Mouse (Mus musculus) midbrain, embryonic 13.5 days (tissue): ENCODE measurements around the gene Spryd3. TPM values are rescaled to one million over a fixed set of nuclear protein-coding genes. Genes with fewer than 3 reads are reported as not detected.

Experiments
- ATAC-seq: fragments of 200-750 bp; cut with Nextera tagmentation; 2 replicates; pipeline ENCODE4 v1.8.0; 2017; ENCODE audit warnings: mild to moderate bottlenecking, moderate TSS enrichment, moderate library complexity
- H3K27ac ChIP-seq: fragments of 300-500 bp; sonication (generic); 2 replicates; pipeline ENCODE4 v1.5.1; 2015; ENCODE audit warnings: inconsistent platforms, mild to moderate bottlenecking, moderate library complexity
- H3K27me3 ChIP-seq: fragments of 300-500 bp; sonication (generic); 2 replicates; pipeline ENCODE4 v1.6.1; 2015; ENCODE audit warnings: mild to moderate bottlenecking, inconsistent platforms
- H3K36me3 ChIP-seq: fragments of 300-500 bp; sonication (generic); 2 replicates; pipeline ENCODE4 v1.6.1; 2015; ENCODE audit warnings: mild to moderate bottlenecking, inconsistent platforms
- H3K4me1 ChIP-seq: fragments of 300-500 bp; sonication (generic); replicated peaks from 2 replicates; pipeline ENCODE4 v1.6.1; 2015; ENCODE audit warnings: inconsistent platforms
- H3K4me2 ChIP-seq: fragments of 300-500 bp; sonication (generic); replicated peaks from 2 replicates; pipeline ENCODE4 v1.6.1; 2015; ENCODE audit warnings: moderate library complexity, mild to moderate bottlenecking, inconsistent platforms
- H3K4me3 ChIP-seq: fragments of 300-500 bp; sonication (generic); replicated peaks from 2 replicates; pipeline ENCODE4 v1.5.1; 2015; ENCODE audit warnings: mild to moderate bottlenecking, inconsistent platforms
- H3K9ac ChIP-seq: fragments of 300-500 bp; sonication (generic); replicated peaks from 2 replicates; pipeline ENCODE4 v1.6.1; 2015; ENCODE audit warnings: mild to moderate bottlenecking, inconsistent platforms
- H3K9me3 ChIP-seq: fragments of 300-500 bp; sonication (generic); 2 replicates; pipeline ENCODE4 v1.6.1; 2016; ENCODE audit warnings: mild to moderate bottlenecking, inconsistent platforms
- WGBS: fragments of 180-500 bp; shearing (Covaris S2); methylation state at CpG from one replicate; pipeline ENCODE4 v1.1.7; 2015; 5-methylcytosine and 5-hydroxymethylcytosine counted together
- polyA plus RNA-seq: library from polyadenylated mRNA; unstranded; fragments of >200 nt; fragmentation: Nextera tagmentation; extraction: Ambion mirVana; gene quantifications from 2 replicates; pipeline ENCODE4 v1.2.1, GENCODE M21; 2015

Spryd3 gene
- polyA plus RNA-seq, 1 experiment from 2014 or later = 38.5 TPM

GRCm38 (mm10) chr15:102074070-102074731, 61.8 kb downstream of the Spryd3 start:
- Histone ChIP-seq H3K4me1 (peaks cover 25% of the 10 kb centered on the region), H3K9ac (peak overlapping the region; percentile 90), H3K4me3 (peak overlapping the region; percentile 74), H3K9me3 (no peaks in the 10 kb centered on the region), H3K4me2 (peak overlapping the region; percentile 94), H3K27ac (peak overlapping the region; percentile 97), H3K36me3 (no peaks in the 10 kb centered on the region), H3K27me3 (peaks cover 8% of the 10 kb centered on the region; the same call in 1 of the 2 replicates)
- WGBS = under 1% methylated on average over 57 of the region's 57 CpGs
- ATAC-seq = peak; percentile 53

GRCm38 (mm10) chr15:102073559-102074069, 62.4 kb downstream of the Spryd3 start, which contains the start of gene Eif4b:
Gene Eif4b (plus strand): TSS chr15:102073773.
- Histone ChIP-seq H3K4me1 (peaks cover 25% of the 10 kb centered on the region), H3K9ac (peak within 1 kb of the TSS; percentile 90), H3K4me2 (peak within 1 kb of the TSS; percentile 94), H3K36me3 (no peaks in the 10 kb centered on the region), H3K4me3 (peak within 1 kb of the TSS; percentile 74), H3K9me3 (no peaks in the 10 kb centered on the region), H3K27me3 (peaks cover 11% of the 10 kb centered on the region; the same call in 1 of the 2 replicates), H3K27ac (peak within 1 kb of the TSS; percentile 97)
- under 1% methylated on average over 58 of the region's 58 CpGs for WGBS
- peak; percentile 93 for ATAC-seq

DNA sequence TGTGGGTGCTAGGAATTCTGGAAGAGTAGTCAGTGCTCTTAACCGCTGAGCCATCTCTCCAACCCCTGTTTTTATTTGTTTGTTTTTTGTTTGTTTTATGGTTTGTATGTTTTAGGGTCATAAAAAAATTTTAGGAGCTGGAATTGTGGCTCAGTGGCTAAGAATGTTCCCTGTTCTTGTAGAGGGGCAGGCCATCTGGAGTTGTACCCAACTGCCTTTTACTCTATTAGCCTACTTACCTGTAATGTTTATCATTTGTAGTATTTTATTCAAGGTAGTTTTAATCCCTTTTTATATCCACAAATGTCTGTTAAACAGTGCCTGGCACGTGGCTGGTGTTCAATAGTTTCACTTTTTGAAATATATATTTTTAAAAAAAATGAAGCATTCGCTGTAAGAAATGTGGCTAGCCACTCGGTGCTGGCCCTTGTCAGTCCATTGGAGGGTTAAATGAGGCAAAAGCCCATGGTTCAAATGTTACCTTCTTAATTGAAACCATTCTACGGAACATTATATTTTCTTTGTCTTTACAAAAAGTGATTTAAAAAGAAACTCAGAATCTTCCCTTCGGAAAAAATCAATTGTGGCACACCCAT, 63.0 kb downstream of the Spryd3 start:
- Histone ChIP-seq H3K4me2 (peak overlapping the region; percentile 44), H3K27me3 (peaks cover 11% of the 10 kb centered on the region; the same call in 1 of the 2 replicates), H3K9ac (peak overlapping the region; percentile 53), H3K36me3 (no peaks in the 10 kb centered on the region), H3K9me3 (no peaks in the 10 kb centered on the region), H3K4me3 (peak overlapping the region; percentile 74), H3K27ac (peak overlapping the region; percentile 97), H3K4me1 (peaks cover 25% of the 10 kb centered on the region)
- peak; percentile 55 for ATAC-seq
- WGBS = 17% methylated on average over 6 of the region's 6 CpGs

- Histone ChIP-seq H3K4me3 (no peak overlapping the region), H3K9me3 (no peaks in the 10 kb centered on the region), H3K36me3 (no peaks in the 10 kb centered on the region), H3K9ac (no peak overlapping the region), H3K27ac (no peak overlapping the region), H3K4me1 (peaks cover 18% of the 10 kb centered on the region), H3K27me3 (peaks cover 29% of the 10 kb centered on the region), H3K4me2 (no peak overlapping the region)
- no peak for ATAC-seq
- WGBS = 73% methylated on average over 13 of the region's 13 CpGs
Measured at GRCm38 (mm10) chr15:102070476-102071467, 65.3 kb downstream of the Spryd3 start.

Other genes starting within 250 kb of the Spryd3 start
- gene Krt76, start 243.3 kb downstream of the Spryd3 start, polyA plus RNA-seq = not detected in 2 replicates
- 0.26 TPM in 1 of 2 replicates, not detected in the other for gene Krt4, start 211.5 kb downstream of the Spryd3 start, polyA plus RNA-seq
- gene Krt79, start 195.9 kb downstream of the Spryd3 start, polyA plus RNA-seq = 0.15 TPM in 1 of 2 replicates, not detected in the other
- gene Krt78, start 181.9 kb downstream of the Spryd3 start, polyA plus RNA-seq = not detected in 2 replicates
- 1.1 and 1.6 TPM in 2 replicates for gene Krt8, start 131.8 kb downstream of the Spryd3 start, polyA plus RNA-seq
- 1.2 and 2.5 TPM in 2 replicates for gene Krt18, start 108.1 kb downstream of the Spryd3 start, polyA plus RNA-seq
- 89.9 and 91.2 TPM in 2 replicates for gene Eif4b, start 62.5 kb downstream of the Spryd3 start, polyA plus RNA-seq
- 6.1 and 6.9 TPM in 2 replicates for gene Tns2, start 35.8 kb downstream of the Spryd3 start, polyA plus RNA-seq
- 0.72 and 0.81 TPM in 2 replicates for gene Igfbp6, start 8.1 kb upstream of the Spryd3 start, polyA plus RNA-seq
- gene Soat2, start 14.3 kb upstream of the Spryd3 start, polyA plus RNA-seq = not detected in 2 replicates
- gene Zfp740, start 67.0 kb upstream of the Spryd3 start, polyA plus RNA-seq = 81.1 and 83.0 TPM in 2 replicates
- gene Csad, start 68.5 kb upstream of the Spryd3 start, polyA plus RNA-seq = 37.9 and 40.2 TPM in 2 replicates
- 0.71 and 0.82 TPM in 2 replicates for gene Itgb7, start 95.7 kb upstream of the Spryd3 start, polyA plus RNA-seq
- 2.7 and 3.4 TPM in 2 replicates for gene Rarg, start 121.3 kb upstream of the Spryd3 start, polyA plus RNA-seq
- gene Gm9918, start 134.3 kb upstream of the Spryd3 start, polyA plus RNA-seq = 0.07 and 0.12 TPM in 2 replicates
- 50.8 and 53.4 TPM in 2 replicates for gene Mfsd5, start 143.2 kb upstream of the Spryd3 start, polyA plus RNA-seq
- gene Espl1, start 160.0 kb upstream of the Spryd3 start, polyA plus RNA-seq = 11.0 and 13.3 TPM in 2 replicates
- gene Pfdn5, start 189.9 kb upstream of the Spryd3 start, polyA plus RNA-seq = 472 and 474 TPM in 2 replicates
- 93.8 and 105 TPM in 2 replicates for gene Myg1, start 195.5 kb upstream of the Spryd3 start, polyA plus RNA-seq
- 41.4 and 44.1 TPM in 2 replicates for gene Aaas, start 214.5 kb upstream of the Spryd3 start, polyA plus RNA-seq
- 0.14 and 0.28 TPM in 2 replicates for gene Sp7, start 230.9 kb upstream of the Spryd3 start, polyA plus RNA-seq